Mouse (Mus musculus): Measurements from ENCODE around the gene Lrif1.
A peak's percentile ranks its signal among the peaks of the same experiment; 100 is the strongest.

Gene Lrif1

DNA sequence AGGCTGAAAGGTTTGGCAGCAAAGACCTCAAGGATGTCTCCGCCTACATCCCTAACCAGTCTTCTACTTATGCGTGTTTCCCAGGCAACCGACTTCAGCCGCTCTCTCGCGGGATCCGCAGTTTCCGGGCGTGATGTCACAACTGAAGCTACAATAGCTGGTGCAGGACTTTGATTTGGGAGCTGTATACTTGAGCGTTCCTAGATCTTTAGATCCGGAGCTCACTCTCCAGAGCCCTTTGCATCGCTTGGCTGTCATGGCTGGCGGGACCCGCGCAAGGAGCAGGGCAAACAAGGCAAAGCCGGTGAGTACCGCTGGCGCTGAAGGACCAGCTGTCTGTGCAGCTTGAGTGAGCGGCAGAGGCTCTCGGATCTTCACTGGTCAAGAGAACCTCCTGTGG is at the start of gene Lrif1:
TSS of gene Lrif1 (plus strand) at position 158 of the 400 bp plus-strand sequence.
- peak; percentile 95 for DNase-seq (ENCODE audit: low read depth, low spot score)

DNA sequence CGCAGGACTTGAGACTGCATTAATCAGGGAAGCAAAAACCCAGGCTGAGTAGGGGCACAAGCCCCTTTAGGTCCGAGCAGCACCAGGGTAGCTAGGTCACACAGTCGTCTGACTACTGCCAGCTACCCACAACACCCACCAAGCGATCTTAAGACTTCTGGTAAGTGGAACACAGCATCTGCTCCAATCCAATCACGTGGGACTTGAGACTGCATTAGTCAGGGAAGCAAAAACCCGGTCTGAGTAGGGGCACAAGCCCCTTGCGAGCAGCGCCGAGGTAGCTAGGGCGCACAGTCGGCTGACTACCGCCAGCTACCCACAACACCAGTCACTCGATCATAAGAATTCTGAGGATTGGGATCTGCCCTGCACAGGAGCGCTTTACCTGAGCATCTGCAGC is 12.0 kb upstream of the Lrif1 start:
- peak; percentile 48 for DNase-seq (ENCODE audit: low read depth, low spot score)

DNA sequence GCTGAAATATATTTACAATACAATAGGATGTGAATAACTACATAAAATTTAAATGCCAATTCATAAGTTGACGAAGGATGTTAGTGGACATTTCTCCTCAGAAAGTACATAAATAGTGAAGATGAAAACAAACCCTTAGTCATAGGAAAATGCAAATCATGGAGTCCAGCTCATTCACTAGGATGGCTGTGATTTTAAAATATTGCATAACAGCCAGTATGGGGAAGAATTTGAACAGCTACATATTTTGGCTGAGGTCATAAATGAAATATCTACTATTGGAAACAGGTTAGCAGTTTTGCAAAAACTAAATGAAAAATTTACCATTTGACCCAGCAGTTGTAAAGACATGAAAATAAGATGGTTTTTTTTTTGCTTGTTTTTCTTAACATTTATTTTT is 594 bp downstream of the Lrif1 start:
- DNase-seq (ENCODE audit: low read depth, low spot score) = no peak

DNA sequence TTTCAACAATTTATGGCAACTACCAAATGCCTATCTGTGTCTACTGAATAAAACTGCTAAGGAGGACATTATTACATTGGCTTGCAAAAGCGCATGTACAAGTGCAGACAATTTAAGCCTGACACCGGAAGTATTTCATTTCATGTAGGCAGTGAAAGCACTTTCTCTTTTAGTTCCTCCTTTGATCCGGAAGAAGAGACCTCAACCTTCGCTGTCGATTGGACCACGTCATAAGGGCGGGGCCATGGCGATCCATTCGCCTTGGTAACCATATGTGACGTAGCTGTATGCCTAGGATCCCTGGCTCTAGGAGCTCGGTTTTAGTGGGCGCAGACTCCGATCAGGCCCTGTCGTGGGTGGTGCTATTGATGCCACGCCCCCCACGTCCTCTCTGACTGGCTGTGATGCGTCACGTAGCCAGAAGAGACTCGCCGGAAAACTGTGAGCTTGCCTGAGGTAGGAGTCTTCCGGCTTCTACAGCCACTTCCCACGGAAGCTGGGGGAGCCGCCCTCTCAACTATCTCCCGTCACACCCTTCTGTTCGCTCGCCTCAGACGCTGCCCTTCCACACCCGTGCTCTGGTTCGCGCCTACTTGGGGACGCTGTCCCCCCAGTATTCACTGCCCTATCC is 36.7 kb downstream of the Lrif1 start:
- peak; percentile 99 for DNase-seq (ENCODE audit: low read depth, low spot score)

DNA sequence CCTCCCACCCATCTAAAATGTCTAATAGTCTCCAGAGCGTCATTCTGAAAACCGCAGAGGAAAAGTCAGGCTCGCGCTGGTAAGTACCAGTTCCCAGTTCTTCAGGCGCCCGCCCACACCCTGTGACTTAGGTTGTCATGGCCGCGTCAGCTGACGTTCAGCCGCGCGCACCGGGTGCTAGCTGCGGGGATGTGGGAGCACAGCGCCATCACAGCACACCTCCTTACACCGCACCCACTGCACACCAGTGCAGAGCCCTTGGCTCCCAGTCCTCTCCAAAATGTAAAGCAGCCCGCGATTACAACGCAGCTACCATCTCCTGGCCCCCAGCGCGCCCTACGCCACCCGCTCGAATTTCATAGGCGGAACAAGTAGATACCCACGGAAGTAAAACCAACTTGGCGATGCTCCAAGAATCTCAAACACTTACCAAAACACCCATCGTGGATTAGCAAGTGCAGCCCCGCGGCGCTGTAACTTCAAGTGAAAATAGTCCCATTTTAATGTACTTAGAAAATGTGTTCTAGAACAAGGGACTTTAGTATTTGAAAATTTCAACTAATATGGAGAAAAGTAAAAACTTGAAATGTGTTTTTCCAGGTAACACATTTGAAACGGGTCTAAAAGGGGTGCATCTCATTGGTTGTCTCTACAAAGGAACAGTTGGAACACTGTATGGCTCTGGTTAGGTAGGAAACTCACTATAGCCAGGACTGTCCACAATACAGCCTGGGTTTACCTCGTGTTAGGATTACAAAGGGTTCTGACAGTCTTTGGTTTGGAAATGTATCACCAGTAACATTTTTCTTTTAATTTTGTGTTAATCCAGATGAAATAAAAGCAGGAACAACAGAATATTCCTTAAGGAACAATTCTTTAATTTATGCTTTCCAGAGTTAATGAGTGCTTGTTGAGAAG is 37.5 kb downstream of the Lrif1 start:
- DNase-seq (ENCODE audit: low read depth, low spot score) = peak; percentile 92

DNA sequence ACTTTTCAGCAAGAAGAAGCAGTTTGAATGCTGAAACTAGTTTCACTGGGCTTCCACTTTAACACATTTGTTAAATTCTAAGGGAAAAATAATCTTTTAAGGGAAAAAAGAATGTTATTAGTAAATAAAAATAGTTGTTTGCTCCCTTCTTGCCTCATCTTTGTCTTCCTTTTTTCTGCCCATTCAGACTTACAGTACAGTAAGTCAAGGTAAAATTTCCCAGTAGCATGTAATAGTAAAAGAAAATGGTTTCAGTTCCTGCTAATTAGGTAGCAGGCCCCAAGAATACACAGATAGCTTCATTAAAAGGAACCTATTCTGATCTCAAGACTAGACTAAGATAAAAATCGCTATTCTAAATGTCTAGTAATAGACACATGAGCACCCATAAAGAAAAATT is 71.1 kb downstream of the Lrif1 start:
- no peak for DNase-seq (ENCODE audit: low read depth, low spot score)

DNA sequence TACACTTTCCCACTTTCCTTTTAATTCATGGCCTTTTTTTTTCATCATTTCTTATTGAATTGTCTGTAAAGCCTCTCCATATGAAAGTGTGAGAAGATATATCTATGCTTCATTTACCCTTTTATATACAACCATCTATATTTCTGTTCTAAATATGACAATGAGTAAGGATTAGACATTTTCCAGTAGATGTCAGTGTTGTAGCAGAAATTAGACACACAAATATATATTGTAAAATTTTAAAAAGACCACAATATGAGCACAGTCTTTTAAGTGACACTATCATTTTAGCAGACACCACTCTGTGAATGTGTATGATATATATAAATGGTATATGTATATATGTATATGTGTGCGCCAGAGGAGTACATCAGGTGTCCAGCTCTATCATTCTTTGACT is 87.0 kb downstream of the Lrif1 start:
- DNase-seq (ENCODE audit: low read depth, low spot score) = no peak

DNA sequence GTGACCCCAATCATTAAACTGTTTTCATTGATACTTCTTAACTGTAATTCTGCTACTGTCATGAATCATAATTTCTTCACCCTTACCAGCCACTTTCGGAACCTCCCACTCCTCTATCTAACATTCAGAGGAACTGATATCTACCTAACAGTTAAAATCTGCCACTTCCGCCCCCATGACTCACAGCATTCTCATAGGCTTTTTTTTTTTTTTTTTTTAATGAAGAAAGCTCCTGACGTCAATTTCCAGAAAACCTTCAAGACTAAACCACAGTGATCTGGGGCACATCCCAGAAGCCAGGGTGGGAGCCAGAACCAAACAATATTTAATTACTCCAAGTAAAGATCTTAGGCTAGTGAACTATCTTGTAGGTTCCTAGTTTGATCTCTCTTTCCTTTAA is 100.3 kb downstream of the Lrif1 start:
- DNase-seq (ENCODE audit: low read depth, low spot score) = no peak
